ENCODE assay signal across 7 mouse cellular contexts in the genomic region with DNA sequence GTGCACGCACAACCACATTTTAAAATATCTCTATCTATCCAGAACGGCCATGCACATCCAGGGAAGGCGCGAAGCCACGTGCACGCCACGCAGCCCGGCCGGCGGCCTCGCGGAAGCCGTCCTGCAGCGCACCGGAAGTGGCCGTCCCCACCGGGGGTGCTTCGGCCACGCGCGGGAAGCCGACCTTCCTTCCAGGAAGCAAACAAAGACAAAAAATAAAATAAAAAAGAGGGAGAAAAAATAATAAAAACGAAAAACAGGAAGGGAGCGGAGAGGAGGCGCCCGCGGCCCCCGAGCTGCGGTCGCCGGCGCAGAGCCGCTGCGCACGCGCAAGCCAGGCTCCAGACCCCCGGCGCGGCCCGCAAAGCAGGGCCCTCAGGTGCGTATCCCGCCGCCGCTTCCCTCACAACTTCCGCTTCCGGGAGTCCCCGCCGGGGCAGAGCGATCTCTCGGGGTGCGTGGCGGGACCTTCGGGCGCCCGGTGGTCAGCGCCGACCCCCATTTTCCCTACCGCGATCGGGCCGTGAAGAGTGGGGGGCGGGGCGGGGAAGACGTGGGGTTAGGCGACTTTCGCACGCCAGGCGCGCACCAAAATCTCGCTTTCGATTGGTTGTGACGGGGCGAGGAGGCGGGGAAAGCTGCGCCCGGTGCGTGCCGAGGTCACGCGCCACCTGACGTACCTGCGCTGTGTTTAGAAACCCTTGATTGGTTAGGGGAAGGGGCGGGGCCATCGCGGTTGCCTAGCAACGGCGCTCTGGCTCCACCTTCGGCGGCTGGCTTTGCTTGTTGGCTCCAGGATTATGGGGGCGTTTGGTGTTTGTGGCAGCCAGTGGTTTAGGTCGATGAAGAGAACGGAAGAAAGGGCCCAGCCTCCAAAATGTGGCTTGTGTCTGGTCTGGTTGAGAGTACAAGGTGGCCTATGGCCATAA. TPM values are rescaled to one million over a fixed set of nuclear protein-coding genes. Genes with fewer than 3 reads are reported as not detected.
A peak's percentile ranks its signal among the peaks of the same experiment; 100 is the strongest.
DNase-seq lines count a peak whose midpoint lies in the region; ATAC-seq and TF ChIP-seq lines count a peak whose summit lies in the region.

Gene Gtf2ird2 (plus strand): TSS at position 140 of the 929 bp plus-strand sequence.

- H3K36me3 ChIP-seq in embryonic facial prominence, embryonic 12.5 days, result no peaks in the 10 kb centered on the region
- H3K36me3 ChIP-seq in kidney, adult 2 months (ENCODE audit: control insufficient read depth, insufficient read depth, low read length), result no peaks in the 10 kb centered on the region
- H3K36me3 ChIP-seq in limb, embryonic 12.5 days, result no peaks in the 10 kb centered on the region
- H3K36me3 ChIP-seq in midbrain, embryonic 15.5 days (replicated peaks), result no peaks in the 10 kb centered on the region
- no peaks in the 10 kb centered on the region for H3K36me3 ChIP-seq in spleen, adult 2 months (ENCODE audit: control insufficient read depth, insufficient read depth, low read length)

- no peak for TF ChIP-seq POLR2A in kidney, adult 2 months (IDR thresholded peaks at IDR 0.05; ENCODE audit: low read depth, low read length)
- TF ChIP-seq POLR2A in spleen, adult 2 months (IDR thresholded peaks at IDR 0.05; ENCODE audit: low read depth, low read length), result no peak; the same call in 1 of the 2 replicates

- no peaks in the 10 kb centered on the region for H3K27me3 ChIP-seq in embryonic facial prominence, embryonic 12.5 days
- H3K27me3 ChIP-seq in kidney, adult 2 months (replicated peaks; ENCODE audit: control insufficient read depth, insufficient read depth, low read length), result no peaks in the 10 kb centered on the region
- H3K27me3 ChIP-seq in limb, embryonic 12.5 days, result no peaks in the 10 kb centered on the region
- no peaks in the 10 kb centered on the region for H3K27me3 ChIP-seq in midbrain, embryonic 15.5 days (replicated peaks)
- no peaks in the 10 kb centered on the region for H3K27me3 ChIP-seq in spleen, adult 2 months (ENCODE audit: control insufficient read depth, insufficient read depth, low read length)

- H3K4me3 ChIP-seq in embryonic facial prominence, embryonic 12.5 days, result peak within 1 kb of the TSS; percentile 69
- peak within 1 kb of the TSS; percentile 68 for H3K4me3 ChIP-seq in kidney, adult 2 months (ENCODE audit: insufficient read depth, low read depth, low read length)
- peak within 1 kb of the TSS; percentile 75 for H3K4me3 ChIP-seq in limb, embryonic 12.5 days (replicated peaks)
- peak within 1 kb of the TSS; percentile 68 for H3K4me3 ChIP-seq in midbrain, embryonic 15.5 days
- H3K4me3 ChIP-seq in spleen, adult 2 months (ENCODE audit: extremely low read depth, insufficient read depth, insufficient read length), result peak within 1 kb of the TSS; percentile 88

- DNase-seq in adrenal gland, postnatal 25 days, result peak; percentile 98
- DNase-seq in heart, adult 18-20 months, result peak; percentile 98
- peak; percentile 99 for DNase-seq in kidney, adult 2 months
- peak; percentile 97 to 99 for DNase-seq in spleen, adult 2 months (ENCODE audit: low read depth in 1 of 2, low spot score in 2 of 2)

- no peak for TF ChIP-seq CTCF in kidney, adult 2 months (conservative IDR thresholded peaks at IDR 0.05; ENCODE audit: insufficient read depth, insufficient read length, low read depth, low read length)
- no peak for TF ChIP-seq CTCF in spleen, adult 2 months (IDR thresholded peaks at IDR 0.05; ENCODE audit: extremely low read depth, insufficient read depth, insufficient read length, insufficient replicate concordance)

- peak within 1 kb of the TSS; percentile 92 for H3K27ac ChIP-seq in embryonic facial prominence, embryonic 12.5 days
- peak within 1 kb of the TSS; percentile 78 for H3K27ac ChIP-seq in kidney, adult 2 months (ENCODE audit: insufficient read depth, low read depth, low read length)
- H3K27ac ChIP-seq in limb, embryonic 12.5 days, result peak within 1 kb of the TSS; percentile 96
- H3K27ac ChIP-seq in midbrain, embryonic 15.5 days, result peak within 1 kb of the TSS; percentile 95
- H3K27ac ChIP-seq in spleen, adult 2 months (ENCODE audit: insufficient read depth, low read length), result peak within 1 kb of the TSS; percentile 97

- WGBS in embryonic facial prominence, embryonic 12.5 days, result under 1% methylated on average over 92 of the region's 92 CpGs
- under 1% methylated on average over 92 of the region's 92 CpGs for WGBS in kidney, adult 2 months
- WGBS in limb, embryonic 12.5 days, result under 1% methylated on average over 92 of the region's 92 CpGs
- WGBS in midbrain, embryonic 15.5 days, result under 1% methylated on average over 92 of the region's 92 CpGs
- WGBS in spleen, adult 2 months, result under 1% methylated on average over 92 of the region's 92 CpGs

- H3K9me3 ChIP-seq in embryonic facial prominence, embryonic 12.5 days, result no peaks in the 10 kb centered on the region
- peaks cover 5% of the 10 kb centered on the region for H3K9me3 ChIP-seq in limb, embryonic 12.5 days
- no peaks in the 10 kb centered on the region for H3K9me3 ChIP-seq in midbrain, embryonic 15.5 days

- peak; percentile 90 for ATAC-seq in embryonic facial prominence, embryonic 12.5 days (ENCODE audit: insufficient number of reproducible peaks, insufficient read depth, low FRiP score, low TSS enrichment)
- peak; percentile 91 for ATAC-seq in limb, embryonic 12.5 days (ENCODE audit: insufficient number of reproducible peaks, insufficient read depth, low FRiP score, low TSS enrichment, low read depth)
- peak; percentile 96 for ATAC-seq in midbrain, embryonic 15.5 days (replicated peaks)

- peaks cover 18% of the 10 kb centered on the region for H3K4me1 ChIP-seq in embryonic facial prominence, embryonic 12.5 days
- peaks cover 15% of the 10 kb centered on the region for H3K4me1 ChIP-seq in kidney, adult 2 months (ENCODE audit: control insufficient read depth, insufficient read depth, low read length)
- H3K4me1 ChIP-seq in limb, embryonic 12.5 days (replicated peaks), result peaks cover 23% of the 10 kb centered on the region
- peaks cover 12% of the 10 kb centered on the region for H3K4me1 ChIP-seq in midbrain, embryonic 15.5 days
- H3K4me1 ChIP-seq in spleen, adult 2 months (ENCODE audit: control insufficient read depth, insufficient read depth, insufficient read length), result peaks cover 14% of the 10 kb centered on the region

- H3K4me2 ChIP-seq in embryonic facial prominence, embryonic 12.5 days (replicated peaks), result peak within 1 kb of the TSS; percentile 92
- peak within 1 kb of the TSS; percentile 84 for H3K4me2 ChIP-seq in limb, embryonic 12.5 days
- H3K4me2 ChIP-seq in midbrain, embryonic 15.5 days, result peak within 1 kb of the TSS; percentile 90

- peak within 1 kb of the TSS; percentile 72 for H3K9ac ChIP-seq in embryonic facial prominence, embryonic 12.5 days
- H3K9ac ChIP-seq in limb, embryonic 12.5 days (replicated peaks), result peak within 1 kb of the TSS; percentile 88
- H3K9ac ChIP-seq in midbrain, embryonic 15.5 days, result peak within 1 kb of the TSS; percentile 83

RNA-seq across cellular contexts. Expression of gene Gtf2ird2, which starts in this region (rescaled TPM):
- 10.4 and 13.7 TPM in 2 replicates for total RNA-seq in adrenal gland, postnatal 25 days (2021)
- 10.6 and 11.4 TPM in 2 replicates for polyA plus RNA-seq in embryonic facial prominence, embryonic 12.5 days (2016; fragmentation: Nextera tagmentation; extraction: Ambion mirVana)
- total RNA-seq in heart, adult 18-20 months (2021), result 1 to 10 TPM; 5.2 to 7.1 TPM
- polyA plus RNA-seq in kidney, adult 2 months (2012; rRNA removed), result 5.6 and 5.7 TPM in 2 replicates
- polyA plus RNA-seq in limb, embryonic 12.5 days (2016; fragmentation: Nextera tagmentation; extraction: Ambion mirVana), result 10.8 and 13.2 TPM in 2 replicates
- polyA plus RNA-seq in midbrain, embryonic 15.5 days (2015; fragmentation: Nextera tagmentation; extraction: Ambion mirVana), result 16.3 and 17.9 TPM in 2 replicates
- 6.4 and 7.7 TPM in 2 replicates for polyA plus RNA-seq in spleen, adult 2 months (2012; rRNA removed)

Comparison
In these comparisons a context has a peak if more than half of its experiments do, and no peak if none do; other contexts are left out.
1. Peak in every context shown above with its lines: DNase-seq, ATAC-seq, H3K4me3 ChIP-seq and H3K27ac ChIP-seq.